Mouse (Mus musculus) olfactory bulb, adult 2 months (tissue): ENCODE measurements around the gene Fam57a.

Experiments used
- CTCF ChIP-seq: fragments of 200-500 bp; IDR thresholded peaks from 2 replicates; pipeline ENCODE4 v1.5.1; 2012; ENCODE audit warnings: low read depth, mild to moderate bottlenecking, low read length, moderate library complexity; ENCODE audit not compliant: insufficient read depth
- POLR2A ChIP-seq: fragments of 200-500 bp; IDR thresholded peaks from 2 replicates; pipeline ENCODE4 v1.6.1; 2012; ENCODE audit warnings: mild to moderate bottlenecking, low read depth, low read length, moderate library complexity; ENCODE audit not compliant: insufficient read depth

DNA sequence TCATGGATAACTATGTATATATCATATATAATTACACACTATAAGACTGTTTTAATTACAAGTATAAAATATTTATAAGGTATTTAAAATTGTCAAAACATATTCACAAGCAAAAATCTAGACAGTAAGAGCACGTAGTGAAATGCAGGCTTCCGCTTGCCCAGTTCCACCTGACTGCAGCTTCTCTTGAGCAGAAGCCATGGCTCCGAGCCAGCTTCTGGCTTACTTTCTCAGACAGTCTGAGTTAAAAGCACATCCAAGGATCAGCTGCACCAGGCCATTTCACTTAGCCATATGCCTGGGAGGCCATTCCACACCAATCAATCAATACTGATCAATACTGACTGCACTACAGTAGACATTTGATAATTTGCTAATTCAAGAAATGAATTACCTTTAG is 10.5 kb upstream of the Fam57a start:
- TF ChIP-seq CTCF (no peak), POLR2A (no peak)
